Mouse (Mus musculus) spleen, adult 2 months (tissue): ENCODE measurements around the gene Sstr4.

Experiments used
- CTCF ChIP-seq: fragments of 200-500 bp; IDR thresholded peaks from 2 replicates; pipeline ENCODE4 v1.5.1; 2011; ENCODE audit warnings: mild to moderate bottlenecking, inconsistent platforms; ENCODE audit not compliant: insufficient read depth, insufficient read length, insufficient replicate concordance; ENCODE audit errors: extremely low read depth
- POLR2A ChIP-seq: fragments of 200-500 bp; IDR thresholded peaks from 2 replicates; pipeline ENCODE4 v1.6.1; 2011; ENCODE audit warnings: low read depth, low read length, inconsistent platforms

- TF ChIP-seq CTCF (no peak), POLR2A (no peak)
These were observed 37.2 kb downstream of the Sstr4 start for GRCm38 (mm10) chr2:148432346-148432745.
